Mouse (Mus musculus): ENCODE data around the gene Cerk.
"Not testable (repeated sequence)": the region's sequence is repeated elsewhere in the genome, so short reads cannot be mapped to it uniquely, and the experiment has no call there.

Gene Cerk

GRCm38 (mm10) chr15:86212193-86212592, 26.3 kb upstream of the Cerk start:
- DNase-seq (ENCODE audit: low spot score in 2 of 2): not testable (repeated sequence)

GRCm38 (mm10) chr15:86206385-86206784, 20.4 kb upstream of the Cerk start:
- no peak for DNase-seq (ENCODE audit: low spot score in 2 of 2)

GRCm38 (mm10) chr15:86205300-86205699, 19.4 kb upstream of the Cerk start:
- no peak for DNase-seq (ENCODE audit: low spot score in 2 of 2)

- no peak for DNase-seq (ENCODE audit: low spot score in 2 of 2)
Observed at GRCm38 (mm10) chr15:86203942-86204561, 18.1 kb upstream of the Cerk start.

- DNase-seq (ENCODE audit: low spot score in 2 of 2): no peak
Observed at GRCm38 (mm10) chr15:86203292-86203793, 17.4 kb upstream of the Cerk start.

GRCm38 (mm10) chr15:86202640-86203039, 16.7 kb upstream of the Cerk start:
- no peak for DNase-seq (ENCODE audit: low spot score in 2 of 2)

- DNase-seq (ENCODE audit: low spot score in 2 of 2): no peak
Observed at GRCm38 (mm10) chr15:86201696-86202330, 15.9 kb upstream of the Cerk start.

GRCm38 (mm10) chr15:86201095-86201494, 15.2 kb upstream of the Cerk start:
- DNase-seq (ENCODE audit: low spot score in 2 of 2): no peak

GRCm38 (mm10) chr15:86200169-86200568, 14.2 kb upstream of the Cerk start:
- no peak for DNase-seq (ENCODE audit: low spot score in 2 of 2)

GRCm38 (mm10) chr15:86199482-86199881, 13.5 kb upstream of the Cerk start:
- no peak for DNase-seq (ENCODE audit: low spot score in 2 of 2)

GRCm38 (mm10) chr15:86199052-86199451, 13.1 kb upstream of the Cerk start:
- no peak for DNase-seq (ENCODE audit: low spot score in 2 of 2)

- DNase-seq (ENCODE audit: low spot score in 2 of 2): not testable (repeated sequence)
Observed at GRCm38 (mm10) chr15:86194676-86195453, 8.9 kb upstream of the Cerk start.

GRCm38 (mm10) chr15:86191933-86192332, 6.0 kb upstream of the Cerk start:
- no peak for DNase-seq (ENCODE audit: low spot score in 2 of 2)

- DNase-seq (ENCODE audit: low spot score in 2 of 2): no peak
Observed at GRCm38 (mm10) chr15:86191505-86191904, 5.6 kb upstream of the Cerk start.

- no peak for DNase-seq (ENCODE audit: low spot score in 2 of 2)
Observed at GRCm38 (mm10) chr15:86190387-86190786, 4.4 kb upstream of the Cerk start.

GRCm38 (mm10) chr15:86188746-86189470, 3.0 kb upstream of the Cerk start:
- peak in 1 of 2 experiments; percentile 49 for DNase-seq (ENCODE audit: low spot score in 2 of 2)

- DNase-seq (ENCODE audit: low spot score in 2 of 2): no peak
Observed at GRCm38 (mm10) chr15:86188186-86188585, 2.2 kb upstream of the Cerk start.

GRCm38 (mm10) chr15:86186686-86187085, 745 bp upstream of the Cerk start:
- DNase-seq (ENCODE audit: low spot score in 2 of 2): no peak

GRCm38 (mm10) chr15:86184851-86185688, 871 bp downstream of the Cerk start:
- DNase-seq (ENCODE audit: low spot score in 2 of 2): no peak

- DNase-seq (ENCODE audit: low spot score in 2 of 2): no peak
Observed at GRCm38 (mm10) chr15:86184071-86184470, 1.9 kb downstream of the Cerk start.

GRCm38 (mm10) chr15:86183484-86183883, 2.5 kb downstream of the Cerk start:
- no peak for DNase-seq (ENCODE audit: low spot score in 2 of 2)

All from right cerebral cortex, postnatal 36 days (tissue).